Mouse (Mus musculus): Measurements from ENCODE around the gene Hyls1.
"Not testable (repeated sequence)": the region's sequence is repeated elsewhere in the genome, so short reads cannot be mapped to it uniquely, and the experiment has no call there.

Gene Hyls1

DNA sequence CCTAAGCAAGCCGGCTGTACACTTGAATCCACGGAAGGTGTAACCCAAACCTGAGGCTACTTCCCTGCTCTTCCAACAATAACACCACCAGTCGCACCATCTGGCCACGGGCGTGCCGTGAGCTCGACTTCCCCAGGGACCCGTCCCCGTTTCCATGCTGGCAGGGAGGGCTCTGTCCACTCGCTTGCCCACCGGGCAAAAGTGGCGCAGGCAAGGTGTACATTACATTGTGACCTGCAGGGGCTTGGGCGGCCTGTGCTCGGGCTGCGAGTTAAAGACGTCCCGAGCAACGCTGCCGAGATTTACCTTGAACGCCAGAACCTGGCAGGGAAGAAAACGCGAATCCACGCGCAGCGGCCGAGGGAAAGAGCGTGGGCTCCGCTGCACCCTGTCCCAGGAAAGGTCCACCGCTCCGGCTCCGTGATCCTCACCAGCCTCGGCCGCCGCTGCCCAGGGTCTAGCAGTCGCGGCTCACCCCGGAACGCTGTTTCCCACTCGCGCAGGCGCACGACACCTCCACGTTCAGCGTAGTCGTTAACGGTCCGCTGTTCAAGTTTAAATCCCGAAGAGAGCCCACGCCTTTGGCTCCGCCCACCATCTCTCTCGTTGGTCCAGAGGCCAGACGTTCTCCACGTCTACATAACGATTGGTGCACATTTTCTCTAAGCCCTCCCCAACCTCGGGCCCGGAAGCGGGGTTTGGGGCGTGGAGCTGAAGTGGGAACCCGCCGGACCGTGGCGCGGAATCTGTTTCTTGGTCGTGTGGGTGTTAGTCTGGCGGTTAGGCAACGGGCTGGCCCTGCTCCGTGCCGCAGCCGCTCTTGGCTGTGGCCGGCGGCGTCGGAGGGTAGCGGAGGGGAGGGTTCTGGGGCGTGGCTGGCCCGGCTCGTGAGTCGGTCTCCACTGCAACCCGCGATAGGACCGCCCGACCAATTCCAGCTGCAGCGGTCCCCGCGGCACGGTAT is at the start of gene Hyls1, which contains the start of gene Pate2:
TSS of gene Hyls1 (minus strand) at position 828 of the 964 bp plus-strand sequence.
TSS of gene Pate2 (plus strand) at position 714 of the 964 bp plus-strand sequence.
- DNase-seq (ENCODE audit: extremely low spot score, low spot score), result peak; percentile 91

GRCm38 (mm10) chr9:35616784-35617183 is 46.6 kb upstream of the Hyls1 start:
- not testable (repeated sequence) for DNase-seq (ENCODE audit: extremely low spot score, low spot score)

- no peak for DNase-seq (ENCODE audit: extremely low spot score, low spot score)
Measured at GRCm38 (mm10) chr9:35614005-35614404, 43.8 kb upstream of the Hyls1 start.

- DNase-seq (ENCODE audit: extremely low spot score, low spot score), result no peak
Measured at GRCm38 (mm10) chr9:35611841-35612240, 41.6 kb upstream of the Hyls1 start, which contains the start of gene Pate4. Gene Pate4, minus strand, starts transcription at chr9:35611941.

DNA sequence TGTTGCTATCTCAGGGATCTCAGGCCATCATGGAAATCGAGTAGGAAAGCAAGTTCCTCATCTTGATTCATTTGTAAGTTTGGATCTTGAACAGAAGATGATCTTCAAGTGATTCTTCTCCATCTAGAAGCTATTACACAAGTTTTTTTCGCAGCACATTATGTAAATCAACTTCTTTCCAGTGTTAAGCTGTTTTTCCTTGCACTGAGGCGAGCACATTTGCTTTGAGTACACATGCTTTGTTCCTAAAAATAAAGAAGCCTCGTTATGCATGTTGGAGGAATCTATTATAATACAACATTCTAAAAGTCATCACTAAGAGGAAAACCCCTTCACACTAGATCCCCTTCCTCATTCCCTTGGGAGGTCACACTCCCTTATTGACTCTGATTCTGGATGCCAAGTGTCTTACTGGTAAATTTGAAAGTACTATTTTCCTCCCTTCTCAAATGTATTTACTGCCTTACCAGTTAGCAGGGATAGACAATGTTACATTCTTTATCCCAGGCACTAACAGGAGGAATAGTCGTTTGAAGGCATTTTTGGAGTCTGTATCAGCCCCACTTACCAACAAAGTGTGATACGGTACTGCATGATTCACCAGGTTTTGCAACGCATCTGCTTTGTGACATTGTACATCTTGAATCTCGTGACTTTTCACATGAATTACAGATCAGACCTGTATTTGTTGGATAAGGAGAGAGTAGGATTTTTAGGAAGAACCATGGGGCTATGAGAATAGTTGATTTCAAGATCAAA is 37.6 kb upstream of the Hyls1 start:
- DNase-seq (ENCODE audit: extremely low spot score, low spot score), result no peak

GRCm38 (mm10) chr9:35592903-35593302 is 22.7 kb upstream of the Hyls1 start:
- DNase-seq (ENCODE audit: extremely low spot score, low spot score), result no peak

GRCm38 (mm10) chr9:35587674-35588073 is 17.5 kb upstream of the Hyls1 start:
- DNase-seq (ENCODE audit: extremely low spot score, low spot score), result no peak

DNA sequence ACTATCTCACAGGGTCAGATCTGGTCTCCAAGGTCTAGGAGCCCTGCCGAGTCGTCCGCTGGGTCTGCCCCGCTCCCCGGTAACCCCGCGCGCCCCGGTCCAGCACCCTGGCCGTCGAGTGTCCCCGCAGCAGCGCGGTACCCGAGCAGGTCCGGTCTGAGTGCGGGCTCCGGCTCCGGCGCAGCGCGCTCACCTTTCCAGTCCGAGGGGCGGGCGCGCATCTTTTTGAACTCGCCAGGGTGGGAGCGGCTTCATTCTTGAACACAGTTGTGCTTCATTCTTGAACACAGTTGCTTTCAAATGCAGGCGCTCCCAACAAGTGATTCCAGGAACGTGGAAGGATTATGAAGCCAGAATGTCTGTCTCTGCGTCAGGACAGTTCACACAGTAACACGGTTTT is 4.2 kb upstream of the Hyls1 start:
- DNase-seq (ENCODE audit: extremely low spot score, low spot score), result peak; percentile 41

GRCm38 (mm10) chr9:35570663-35571062 is 465 bp upstream of the Hyls1 start:
- no peak for DNase-seq (ENCODE audit: extremely low spot score, low spot score)

DNA sequence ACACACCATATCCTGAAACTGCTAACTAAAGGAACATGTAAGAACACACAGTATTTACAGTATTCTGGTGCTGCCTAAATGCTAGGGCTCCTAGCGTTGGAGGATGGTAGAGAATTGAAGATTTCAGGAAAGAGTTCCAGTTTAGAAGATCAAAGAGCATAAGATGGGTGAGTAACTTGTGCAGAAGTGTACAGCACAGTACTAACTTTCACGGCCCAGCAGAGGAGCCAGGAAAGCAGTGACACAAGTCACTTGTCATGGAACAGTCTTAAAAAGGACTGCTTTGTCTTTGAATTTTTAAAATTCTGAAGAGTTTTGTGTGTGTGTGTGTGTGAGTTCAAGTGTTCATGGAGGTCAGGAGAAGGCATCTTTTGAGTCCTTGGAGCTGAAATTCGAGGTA is 2.2 kb downstream of the Hyls1 start:
- DNase-seq (ENCODE audit: extremely low spot score, low spot score), result no peak

DNA sequence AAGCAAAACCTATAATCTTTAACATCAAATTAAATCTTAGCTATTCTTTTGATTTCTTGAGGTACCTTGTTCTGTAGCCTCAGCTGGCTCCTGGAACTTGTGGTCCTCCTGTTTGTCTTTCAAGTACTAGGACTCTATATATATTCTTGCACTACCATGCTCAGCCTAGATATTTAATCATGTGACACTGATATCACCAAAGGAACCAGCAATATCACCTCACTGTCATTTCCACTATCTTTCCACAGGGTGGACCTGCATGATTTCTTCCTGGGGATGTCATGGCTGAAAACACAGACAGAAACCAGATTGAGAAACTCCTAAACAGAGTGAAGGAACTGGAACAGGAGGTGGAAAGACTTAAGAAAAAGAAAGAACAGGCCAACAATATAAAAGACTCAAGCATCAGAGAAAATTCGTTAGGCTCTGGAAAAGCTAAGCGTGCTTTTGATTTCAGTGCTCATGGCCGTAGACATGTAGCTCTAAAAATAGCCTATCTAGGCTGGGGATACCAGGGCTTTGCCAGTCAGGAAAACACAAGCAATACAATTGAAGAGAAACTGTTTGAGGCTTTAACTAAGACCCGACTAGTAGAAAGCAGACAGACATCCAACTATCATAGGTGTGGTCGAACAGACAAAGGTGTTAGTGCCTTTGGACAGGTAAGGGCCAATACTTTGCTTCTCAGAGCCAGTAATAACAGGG is 5.5 kb downstream of the Hyls1 start:
- no peak for DNase-seq (ENCODE audit: extremely low spot score, low spot score)

GRCm38 (mm10) chr9:35561583-35561982 is 8.6 kb downstream of the Hyls1 start:
- DNase-seq (ENCODE audit: extremely low spot score, low spot score), result no peak

GRCm38 (mm10) chr9:35561076-35561475 is 9.1 kb downstream of the Hyls1 start:
- no peak for DNase-seq (ENCODE audit: extremely low spot score, low spot score)

DNA sequence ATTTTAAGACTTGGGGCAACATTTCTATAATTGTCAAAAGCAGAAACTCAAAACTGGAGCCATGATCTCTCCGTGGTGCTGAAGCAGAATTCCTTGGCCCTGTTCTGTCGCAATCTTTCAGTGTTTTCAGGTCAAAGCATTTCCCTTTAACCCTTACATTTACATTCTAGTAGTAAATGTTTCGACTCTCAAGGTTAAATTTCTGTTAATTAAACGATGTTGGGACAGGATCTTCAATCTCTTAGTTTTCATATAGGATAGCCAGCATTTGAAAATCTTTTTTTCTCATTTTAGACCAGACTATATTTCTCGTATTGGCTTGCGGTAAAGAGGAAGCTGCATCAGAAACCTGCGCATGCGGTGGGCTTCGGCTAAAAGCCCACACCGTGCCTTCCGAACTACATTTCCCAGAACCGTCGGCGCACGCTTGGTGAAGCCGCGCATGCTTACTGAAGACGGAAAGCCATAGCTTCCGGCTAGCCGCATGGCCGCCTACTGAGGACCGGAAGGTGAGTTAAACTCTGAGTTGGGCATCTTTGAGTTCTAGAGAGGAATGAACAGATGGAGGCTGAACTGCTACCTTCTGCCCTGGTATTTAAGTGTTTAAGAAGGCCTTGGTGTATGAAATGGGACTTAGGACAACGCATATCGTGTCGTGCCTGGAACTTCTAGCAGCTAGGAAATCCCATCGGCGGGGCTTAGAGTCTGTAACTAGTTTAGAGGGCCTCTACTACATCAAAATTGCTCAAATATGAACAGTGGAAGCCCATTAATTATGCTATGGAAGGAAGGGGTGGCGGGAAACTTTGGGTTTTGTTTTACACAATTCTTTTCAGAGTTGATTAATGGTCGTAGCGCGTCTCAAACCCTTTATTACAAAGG is 10.9 kb downstream of the Hyls1 start:
- peak; percentile 89 for DNase-seq (ENCODE audit: extremely low spot score, low spot score)

DNA sequence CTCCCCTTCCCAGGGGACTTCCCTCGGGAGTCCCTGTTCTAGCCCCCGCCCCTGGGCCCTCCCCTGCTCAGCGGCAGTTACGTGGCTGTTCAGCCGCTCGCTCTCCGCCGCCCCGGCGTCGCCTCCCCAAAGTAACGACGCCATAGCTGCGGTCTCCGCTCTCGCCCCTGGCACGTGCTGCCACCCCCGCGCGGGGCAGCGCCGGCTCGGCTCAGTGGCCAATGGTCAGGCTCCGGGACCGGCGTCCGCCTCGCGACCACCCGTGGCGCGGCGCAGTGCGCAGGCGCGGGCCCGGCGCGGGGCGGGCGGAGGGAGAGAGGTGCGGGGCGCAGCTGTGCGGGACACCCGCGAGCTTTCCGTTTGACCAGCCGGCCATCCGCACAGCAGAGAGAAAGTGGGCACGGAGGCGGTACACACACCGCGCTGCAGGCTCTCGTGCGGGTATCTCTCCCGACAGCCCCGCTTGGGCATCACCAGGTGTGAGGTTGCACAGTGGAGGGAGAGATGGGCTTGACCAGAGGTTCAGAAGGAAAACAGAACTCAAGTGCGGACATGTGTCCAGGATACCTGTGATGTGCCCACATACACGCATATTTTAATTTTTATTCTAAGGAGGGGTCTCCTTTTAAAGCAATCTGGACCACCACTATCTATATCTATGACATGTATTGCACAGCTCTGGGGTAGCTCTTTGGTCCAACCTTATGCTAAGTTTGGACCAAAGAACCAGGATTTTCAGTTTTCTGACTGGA is 11.8 kb downstream of the Hyls1 start, which contains the start of the genes Ddx25 and Pus3:
TSS of gene Ddx25 (minus strand) at position 272 of the 752 bp plus-strand sequence.
TSS of gene Pus3 (plus strand) at position 339 of the 752 bp plus-strand sequence.
- DNase-seq (ENCODE audit: extremely low spot score, low spot score), result peak; percentile 79

DNA sequence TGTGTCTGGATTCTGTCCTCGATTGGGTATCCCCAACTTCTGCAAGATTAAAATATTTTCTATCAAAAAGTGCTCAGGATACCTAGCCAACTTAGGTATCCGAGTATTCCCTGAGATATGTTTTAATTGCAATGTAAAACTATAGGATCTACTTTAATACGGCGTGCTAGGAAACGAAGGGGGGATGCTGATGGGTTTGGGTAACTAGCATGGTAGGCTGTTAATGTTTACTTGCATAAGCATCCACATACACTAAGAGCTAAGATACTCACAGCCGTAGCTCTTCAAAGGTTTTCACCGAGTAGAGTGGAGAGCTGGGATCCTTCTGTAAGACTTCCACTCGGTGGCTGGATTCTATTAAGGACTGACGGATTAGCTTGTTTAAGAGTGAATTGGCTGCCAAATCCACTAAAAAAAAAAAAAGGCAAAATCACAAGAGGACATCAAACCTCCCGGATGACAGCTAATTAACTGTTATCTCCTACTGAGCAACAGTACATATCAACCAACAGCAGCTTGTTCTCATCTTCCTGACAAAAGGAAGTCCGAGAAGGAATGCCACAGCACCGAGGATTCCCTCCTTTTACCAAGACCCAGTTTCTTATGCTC is 13.6 kb downstream of the Hyls1 start:
- DNase-seq (ENCODE audit: extremely low spot score, low spot score), result no peak

GRCm38 (mm10) chr9:35548455-35548854 is 21.7 kb downstream of the Hyls1 start:
- DNase-seq (ENCODE audit: extremely low spot score, low spot score), result no peak

- DNase-seq (ENCODE audit: extremely low spot score, low spot score), result no peak
Measured at GRCm38 (mm10) chr9:35546745-35547144, 23.5 kb downstream of the Hyls1 start.

- no peak for DNase-seq (ENCODE audit: extremely low spot score, low spot score)
Measured at GRCm38 (mm10) chr9:35545704-35546103, 24.5 kb downstream of the Hyls1 start.

All from neural tube, embryonic 10.5 days (tissue).